Mouse (Mus musculus): ENCODE data around the gene Grpel1. TPM values are rescaled to one million over a fixed set of nuclear protein-coding genes. Genes with fewer than 3 reads are reported as not detected.

The Grpel1 gene
- polyA plus RNA-seq, 1 experiment from 2014 or later = 47.8 TPM

DNA sequence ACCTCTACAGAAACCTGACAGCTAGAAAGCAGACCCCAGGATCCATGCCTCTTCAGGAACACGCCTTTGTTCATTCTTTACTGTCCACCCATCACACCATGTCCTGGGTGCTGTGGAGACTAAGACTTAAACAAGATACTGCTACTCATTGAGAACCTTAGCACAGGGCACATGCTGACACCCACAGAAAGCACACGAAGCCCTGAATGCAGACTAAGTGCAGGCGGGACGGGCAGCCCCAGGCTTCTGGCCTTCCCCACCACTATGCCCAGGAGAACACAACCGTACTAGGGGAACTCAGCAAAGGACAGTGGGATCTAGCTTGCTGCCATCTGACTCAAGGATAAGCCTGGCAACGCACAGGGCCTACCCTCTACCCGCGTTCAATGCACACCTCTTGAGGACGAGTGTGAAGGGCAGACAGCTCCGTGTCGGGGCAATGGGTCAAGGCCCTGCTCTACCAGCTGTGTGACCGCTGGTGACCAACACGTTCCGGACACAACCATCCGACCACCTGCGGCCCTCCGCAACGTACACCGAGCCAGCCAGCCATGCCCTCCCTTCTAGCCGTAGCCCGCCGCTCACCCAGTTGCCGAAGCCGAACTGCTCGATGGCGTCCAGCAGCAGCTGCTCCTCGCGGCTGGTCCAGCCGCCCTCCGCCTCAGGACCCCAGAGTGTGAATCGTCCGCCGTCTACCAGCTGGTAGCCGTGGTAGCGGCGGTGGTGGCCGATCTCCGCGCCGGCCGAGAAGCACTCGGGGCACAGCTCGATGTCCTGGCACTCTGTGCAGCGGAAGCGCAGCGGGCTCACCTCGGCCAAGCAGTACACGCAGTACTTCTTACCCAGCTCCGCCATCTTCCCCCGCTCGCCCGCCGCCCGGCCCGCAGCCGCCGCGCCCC lies 18.7 kb downstream of the Grpel1 start:
- H3K9ac ChIP-seq = peak overlapping the region; percentile 90
- H3K27me3 ChIP-seq = peaks cover 19% of the 10 kb centered on the region
- H3K4me1 ChIP-seq = peaks cover 30% of the 10 kb centered on the region
- H3K4me2 ChIP-seq = peak overlapping the region; percentile 88
- 0 out of 2 replicates have a peak, but pooled peaks have one; percentile 3 for ATAC-seq (ENCODE audit: insufficient number of reproducible peaks, insufficient read depth, low FRiP score, low TSS enrichment, low read depth)
- no peaks in the 10 kb centered on the region for H3K36me3 ChIP-seq
- peak overlapping the region; percentile 79 for H3K4me3 ChIP-seq
- 1% methylated on average over 54 of the region's 58 CpGs for WGBS
- H3K9me3 ChIP-seq = no peaks in the 10 kb centered on the region
- H3K27ac ChIP-seq = 0 out of 2 replicates have a peak overlapping the region, but pooled peaks have one; percentile 41

DNA sequence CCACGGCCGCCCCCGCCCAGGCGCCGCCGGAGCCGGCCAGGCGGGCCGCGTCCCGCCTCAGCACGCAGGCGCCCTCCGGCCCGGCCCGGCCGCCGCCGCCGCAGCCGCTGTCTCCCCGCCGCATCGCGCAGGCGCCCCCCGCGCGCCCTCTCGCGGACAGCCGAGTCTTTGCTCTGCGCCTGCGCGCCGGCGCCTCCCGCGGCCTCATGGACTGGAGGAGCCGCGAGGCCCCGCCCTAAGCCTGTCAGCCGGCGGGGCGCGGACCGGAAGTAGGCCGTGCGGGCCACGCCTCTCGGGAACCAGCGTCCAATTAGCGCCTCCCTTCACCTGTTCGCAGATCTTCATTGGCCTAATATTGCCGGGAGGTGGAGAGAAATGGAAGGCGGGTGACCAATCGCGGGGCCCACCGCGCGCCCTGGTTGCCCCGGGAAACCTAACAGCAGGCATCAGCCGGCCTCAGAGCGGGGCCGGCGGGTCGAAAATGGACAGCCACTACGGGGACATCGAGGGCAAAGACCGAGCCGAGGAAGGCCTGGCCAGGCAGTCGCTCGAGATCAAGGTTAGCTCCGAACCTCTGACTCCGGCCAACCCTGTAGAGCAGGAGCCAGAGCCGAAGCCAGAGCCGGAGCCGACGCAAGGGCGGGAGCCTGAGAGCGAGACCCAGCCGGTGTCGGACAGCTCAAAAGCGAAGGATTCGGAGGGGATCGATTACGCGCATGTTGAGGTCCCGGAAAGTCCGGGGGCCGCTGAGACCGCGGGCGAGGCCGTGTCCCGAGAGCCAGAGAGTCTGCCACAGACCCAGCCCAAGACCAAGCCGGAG lies 19.6 kb downstream of the Grpel1 start, which contains the start of the genes Tada2b and Ccdc96:
TSS of gene Tada2b (minus strand) at position 115 of the 820 bp plus-strand sequence.
TSS of gene Ccdc96 (plus strand) at position 418 of the 820 bp plus-strand sequence.
- ATAC-seq (ENCODE audit: insufficient number of reproducible peaks, insufficient read depth, low FRiP score, low TSS enrichment, low read depth) = peak; percentile 96
- WGBS = under 1% methylated on average over 97 of the region's 97 CpGs
- peak within 1 kb of the TSS; percentile 90 for H3K9ac ChIP-seq
- peaks cover 19% of the 10 kb centered on the region for H3K27me3 ChIP-seq
- peak within 1 kb of the TSS; percentile 88 for H3K4me2 ChIP-seq
- H3K9me3 ChIP-seq = no peaks in the 10 kb centered on the region
- H3K27ac ChIP-seq = 0 out of 2 replicates have a peak within 1 kb of the TSS, but pooled peaks have one; percentile 41
- H3K4me3 ChIP-seq = peak within 1 kb of the TSS; percentile 79
- H3K36me3 ChIP-seq = no peaks in the 10 kb centered on the region
- H3K4me1 ChIP-seq = peaks cover 30% of the 10 kb centered on the region

DNA sequence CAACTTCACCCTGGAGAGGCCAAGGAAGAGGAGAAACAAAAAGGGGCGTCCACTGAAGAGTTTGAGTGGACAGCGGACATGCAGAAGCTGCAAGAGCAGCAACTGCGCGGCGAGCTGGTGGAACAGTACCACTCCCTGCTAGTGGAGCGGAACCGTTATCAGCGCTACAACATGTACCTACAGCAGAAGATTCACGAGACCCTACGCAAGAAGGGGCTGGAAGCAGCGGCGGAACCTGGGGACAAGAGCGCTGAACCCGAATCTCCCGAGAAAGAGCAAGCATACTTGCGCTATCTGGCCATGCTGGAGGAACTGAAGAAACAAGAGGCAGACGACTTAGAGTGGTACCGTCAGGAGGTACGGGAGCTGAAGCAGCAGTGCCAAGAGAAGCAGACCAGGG lies 20.5 kb downstream of the Grpel1 start:
- Histone ChIP-seq H3K4me2 (peak overlapping the region; percentile 88), H3K4me1 (peaks cover 34% of the 10 kb centered on the region), H3K9ac (no peak overlapping the region), H3K4me3 (peak overlapping the region; percentile 79; the same call in 1 of the 2 replicates), H3K36me3 (no peaks in the 10 kb centered on the region), H3K27ac (no peak overlapping the region), H3K9me3 (no peaks in the 10 kb centered on the region), H3K27me3 (peaks cover 19% of the 10 kb centered on the region)
- 44% methylated on average over 19 of the region's 19 CpGs for WGBS
- no peak for ATAC-seq (ENCODE audit: insufficient number of reproducible peaks, insufficient read depth, low FRiP score, low TSS enrichment, low read depth)

DNA sequence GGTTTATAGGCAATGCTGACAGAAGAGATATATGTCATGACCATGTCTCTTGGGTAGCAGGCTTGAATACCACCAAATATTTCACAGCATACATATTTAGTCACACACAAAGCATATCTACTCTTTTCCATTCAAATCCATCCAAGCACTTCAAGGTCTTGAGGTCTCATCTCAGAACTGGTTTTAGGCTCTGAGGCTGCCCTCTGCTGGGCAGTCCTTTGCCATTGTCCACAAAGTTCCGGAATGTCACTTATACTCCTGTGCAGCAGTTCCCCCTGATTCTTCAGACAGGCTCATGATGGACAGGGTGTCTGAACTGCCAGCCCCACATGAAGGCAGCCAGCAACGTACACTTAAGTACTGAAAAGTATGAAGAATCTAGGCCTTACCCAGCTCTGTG lies 24.4 kb downstream of the Grpel1 start:
- WGBS = 45% methylated on average over 2 of the region's 2 CpGs
- Histone ChIP-seq H3K4me2 (no peak overlapping the region), H3K4me3 (no peak overlapping the region), H3K27me3 (peaks cover 19% of the 10 kb centered on the region), H3K4me1 (peaks cover 13% of the 10 kb centered on the region), H3K36me3 (peaks cover 34% of the 10 kb centered on the region), H3K9ac (no peak overlapping the region), H3K27ac (no peak overlapping the region), H3K9me3 (no peaks in the 10 kb centered on the region)
- no peak for ATAC-seq (ENCODE audit: insufficient number of reproducible peaks, insufficient read depth, low FRiP score, low TSS enrichment, low read depth)

DNA sequence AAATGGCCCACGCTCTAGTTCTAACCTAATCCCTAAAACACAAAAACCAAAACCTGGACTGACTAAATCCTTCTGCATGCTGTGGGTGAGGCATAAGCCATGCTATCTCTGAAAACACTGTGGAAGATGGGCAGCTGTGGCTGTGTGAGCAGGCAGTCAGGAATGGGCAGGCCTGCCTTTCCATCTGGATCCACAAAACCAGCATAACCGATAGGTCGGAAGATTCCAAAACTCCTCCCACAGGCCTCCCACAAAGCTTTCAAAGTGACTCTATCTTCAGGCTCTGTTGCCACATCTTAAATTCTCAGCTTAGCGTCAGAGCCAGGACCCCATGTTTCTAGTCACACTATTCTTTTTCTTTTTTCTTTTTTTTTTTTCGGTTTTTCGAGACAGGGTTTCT lies 29.1 kb downstream of the Grpel1 start:
- Histone ChIP-seq H3K4me1 (peaks cover 4% of the 10 kb centered on the region; the same call in 1 of the 2 replicates), H3K27ac (no peak overlapping the region), H3K9ac (no peak overlapping the region), H3K27me3 (no peaks in the 10 kb centered on the region), H3K4me2 (no peak overlapping the region), H3K36me3 (peaks cover 68% of the 10 kb centered on the region), H3K4me3 (no peak overlapping the region), H3K9me3 (no peaks in the 10 kb centered on the region)
- WGBS = 86% methylated on average over 6 of the region's 6 CpGs
- ATAC-seq (ENCODE audit: insufficient number of reproducible peaks, insufficient read depth, low FRiP score, low TSS enrichment, low read depth) = no peak

DNA sequence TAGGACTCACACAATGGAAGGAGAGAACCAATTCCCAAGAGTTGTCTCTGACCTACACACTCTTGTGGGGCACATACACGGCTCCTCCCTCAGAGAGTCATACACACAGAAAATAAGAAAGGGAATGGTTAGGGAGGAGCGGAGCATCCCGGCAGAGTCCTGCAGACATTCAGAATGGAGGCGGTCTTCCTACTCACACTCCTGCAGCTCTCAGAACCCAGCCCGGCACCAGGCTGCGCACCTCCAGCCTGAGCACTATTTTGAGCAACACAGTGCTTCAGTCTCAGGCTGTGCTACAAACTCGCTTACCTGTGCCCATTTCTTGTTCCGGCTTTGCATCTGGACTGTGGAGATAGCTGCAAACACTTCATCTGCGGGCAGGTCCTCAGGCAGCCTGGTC lies 29.9 kb downstream of the Grpel1 start:
- no peak overlapping the region for H3K9ac ChIP-seq
- WGBS = 93% methylated on average over 9 of the region's 9 CpGs
- H3K4me2 ChIP-seq = no peak overlapping the region
- H3K27ac ChIP-seq = no peak overlapping the region
- H3K27me3 ChIP-seq = no peaks in the 10 kb centered on the region
- peaks cover 2% of the 10 kb centered on the region; the same call in 1 of the 2 replicates for H3K4me1 ChIP-seq
- peaks cover 74% of the 10 kb centered on the region for H3K36me3 ChIP-seq
- no peak overlapping the region for H3K4me3 ChIP-seq
- no peaks in the 10 kb centered on the region for H3K9me3 ChIP-seq
- ATAC-seq (ENCODE audit: insufficient number of reproducible peaks, insufficient read depth, low FRiP score, low TSS enrichment, low read depth) = no peak

DNA sequence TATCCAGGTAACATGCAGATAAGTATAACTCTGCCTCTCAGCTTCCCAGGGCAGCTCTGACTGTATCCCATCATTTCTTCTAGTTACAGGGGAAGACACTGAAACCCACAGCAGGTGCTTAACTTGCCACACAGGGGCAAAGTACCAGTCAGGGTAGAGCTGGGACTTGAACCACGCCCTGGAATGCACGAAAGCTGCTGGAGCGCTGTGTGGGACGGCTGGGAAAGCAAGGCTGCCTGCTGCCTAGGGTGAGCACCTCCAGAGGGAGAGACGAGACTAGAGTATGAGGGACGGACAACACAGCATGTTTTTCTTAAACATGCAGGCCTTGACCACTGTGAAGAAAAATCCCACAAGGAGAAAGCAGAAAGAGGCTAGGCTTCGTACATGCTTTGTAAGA lies 40.4 kb downstream of the Grpel1 start:
- Histone ChIP-seq H3K36me3 (peaks cover 96% of the 10 kb centered on the region), H3K4me1 (no peaks in the 10 kb centered on the region), H3K27me3 (no peaks in the 10 kb centered on the region), H3K9me3 (no peaks in the 10 kb centered on the region), H3K27ac (no peak overlapping the region), H3K4me2 (no peak overlapping the region), H3K9ac (no peak overlapping the region), H3K4me3 (no peak overlapping the region)
- ATAC-seq (ENCODE audit: insufficient number of reproducible peaks, insufficient read depth, low FRiP score, low TSS enrichment, low read depth) = no peak
- WGBS = 88% methylated on average over 7 of the region's 7 CpGs

DNA sequence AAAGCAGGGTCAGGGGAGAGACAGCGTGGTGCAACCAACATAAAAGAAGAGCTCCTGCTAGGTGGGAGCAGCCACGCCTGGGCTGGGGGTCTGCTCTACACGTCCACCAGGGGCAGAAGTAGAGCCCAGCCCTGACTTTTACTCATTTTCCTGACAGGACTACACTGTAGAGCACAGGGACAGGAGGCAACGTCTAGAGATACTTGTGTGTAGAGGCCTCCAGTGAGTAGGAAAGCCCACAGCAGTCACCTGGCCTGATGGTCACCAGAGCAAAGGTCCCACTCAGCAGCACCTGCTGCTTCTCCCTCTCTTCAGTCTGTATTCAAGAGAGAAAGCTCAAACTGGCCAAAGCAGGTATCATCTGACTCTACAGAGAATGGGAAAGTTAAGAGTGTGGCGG lies 40.8 kb downstream of the Grpel1 start:
- ATAC-seq (ENCODE audit: insufficient number of reproducible peaks, insufficient read depth, low FRiP score, low TSS enrichment, low read depth) = no peak
- Histone ChIP-seq H3K4me2 (no peak overlapping the region), H3K4me1 (no peaks in the 10 kb centered on the region), H3K27ac (no peak overlapping the region), H3K4me3 (no peak overlapping the region), H3K27me3 (no peaks in the 10 kb centered on the region), H3K9me3 (no peaks in the 10 kb centered on the region), H3K36me3 (peaks cover 96% of the 10 kb centered on the region), H3K9ac (no peak overlapping the region)
- WGBS = 75% methylated on average over 5 of the region's 5 CpGs

DNA sequence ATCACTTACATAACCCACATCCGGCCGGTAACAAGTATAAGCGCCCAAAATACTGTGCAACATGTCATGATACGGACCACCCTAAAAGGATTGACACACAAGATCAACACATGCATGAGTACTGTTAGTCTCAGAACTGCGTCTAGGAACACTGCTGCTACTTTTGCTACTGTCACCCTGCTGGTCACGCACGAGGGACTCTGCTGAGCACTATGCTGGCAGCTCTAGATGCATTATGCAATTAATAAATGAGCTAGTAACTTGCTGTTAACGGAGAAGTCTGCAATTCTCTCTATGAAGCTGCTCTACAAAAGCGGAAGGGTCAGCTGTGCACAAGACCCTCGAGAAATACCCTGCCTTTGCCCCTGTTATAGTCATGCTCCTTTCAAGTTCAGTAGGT lies 43.6 kb downstream of the Grpel1 start:
- H3K9ac ChIP-seq = no peak overlapping the region
- ATAC-seq (ENCODE audit: insufficient number of reproducible peaks, insufficient read depth, low FRiP score, low TSS enrichment, low read depth) = no peak
- 91% methylated on average over 10 of the region's 10 CpGs for WGBS
- H3K4me1 ChIP-seq = no peaks in the 10 kb centered on the region
- peaks cover 95% of the 10 kb centered on the region for H3K36me3 ChIP-seq
- no peak overlapping the region for H3K4me2 ChIP-seq
- no peak overlapping the region for H3K27ac ChIP-seq
- no peak overlapping the region for H3K4me3 ChIP-seq
- no peaks in the 10 kb centered on the region for H3K27me3 ChIP-seq
- H3K9me3 ChIP-seq = no peaks in the 10 kb centered on the region

DNA sequence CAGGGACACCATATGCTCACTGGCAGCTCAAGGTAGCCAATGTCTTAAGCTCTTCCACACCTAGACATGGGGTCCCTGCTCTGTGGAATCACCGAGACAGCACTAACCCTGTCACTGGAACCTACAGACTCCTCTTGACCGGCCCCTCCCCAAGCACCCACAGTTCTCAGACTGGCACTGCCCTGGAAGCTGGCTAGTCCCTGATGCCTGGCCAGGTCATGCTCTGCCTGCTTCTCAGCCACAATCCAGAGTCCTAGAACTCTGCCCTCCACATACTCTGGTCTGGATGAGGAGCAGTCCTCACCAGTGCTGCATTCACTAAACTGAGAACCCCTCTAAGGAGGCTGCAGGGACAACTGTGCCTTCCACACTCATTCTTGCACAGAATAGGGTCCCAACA lies 46.2 kb downstream of the Grpel1 start:
- H3K9ac ChIP-seq = no peak overlapping the region
- 97% methylated on average over 2 of the region's 2 CpGs for WGBS
- H3K4me1 ChIP-seq = no peaks in the 10 kb centered on the region
- no peak overlapping the region for H3K4me3 ChIP-seq
- no peak for ATAC-seq (ENCODE audit: insufficient number of reproducible peaks, insufficient read depth, low FRiP score, low TSS enrichment, low read depth)
- peaks cover 91% of the 10 kb centered on the region for H3K36me3 ChIP-seq
- no peak overlapping the region for H3K27ac ChIP-seq
- H3K9me3 ChIP-seq = no peaks in the 10 kb centered on the region
- H3K4me2 ChIP-seq = no peak overlapping the region
- no peaks in the 10 kb centered on the region for H3K27me3 ChIP-seq

DNA sequence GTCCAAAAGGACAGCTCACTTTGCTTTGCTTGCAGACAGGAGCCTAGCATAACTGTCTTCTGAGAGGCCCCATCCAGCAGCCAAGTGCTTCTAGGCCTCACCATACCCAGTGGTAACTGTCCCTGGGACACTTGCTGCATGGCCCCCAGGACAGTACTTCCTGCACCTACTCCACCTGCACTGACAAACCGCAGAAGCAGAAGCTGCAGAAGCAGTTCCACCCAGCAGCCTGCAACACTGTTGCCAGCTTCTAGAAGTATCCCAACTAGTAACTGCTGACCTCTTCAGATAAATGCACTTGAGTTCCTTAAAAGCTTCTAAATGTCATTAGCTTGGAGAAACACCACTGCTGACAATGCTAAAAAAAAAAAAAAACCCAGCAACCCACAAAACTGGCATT lies 50.3 kb downstream of the Grpel1 start:
- H3K4me2 ChIP-seq = no peak overlapping the region
- no peak overlapping the region for H3K27ac ChIP-seq
- ATAC-seq (ENCODE audit: insufficient number of reproducible peaks, insufficient read depth, low FRiP score, low TSS enrichment, low read depth) = no peak
- H3K27me3 ChIP-seq = no peaks in the 10 kb centered on the region
- 95% methylated on average over 1 of the region's 1 CpGs for WGBS
- peaks cover 93% of the 10 kb centered on the region for H3K36me3 ChIP-seq
- H3K4me3 ChIP-seq = no peak overlapping the region
- no peak overlapping the region for H3K9ac ChIP-seq
- no peaks in the 10 kb centered on the region for H3K9me3 ChIP-seq
- H3K4me1 ChIP-seq = no peaks in the 10 kb centered on the region
